Mouse (Mus musculus) lung, postnatal 0 days (tissue): ENCODE measurements around the gene Trmt10a. TPM values are rescaled to one million over a fixed set of nuclear protein-coding genes. Genes with fewer than 3 reads are reported as not detected.

Experiments
- ATAC-seq: fragments of 200-750 bp; cut with Nextera tagmentation; 2 replicates; pipeline ENCODE4 v1.8.0; 2017; ENCODE audit warnings: moderate library complexity
- DNase-seq: peaks from one replicate; pipeline ENCODE4 v3.0.0-alpha.2; 2016; ENCODE audit warnings: low spot score
- H3K27ac ChIP-seq: fragments of 300-500 bp; sonication (generic); 2 replicates; pipeline ENCODE4 v1.5.1; 2014; ENCODE audit warnings: antibody characterized with exemption, mild to moderate bottlenecking, low read length, mixed read lengths
- H3K27me3 ChIP-seq: fragments of 300-500 bp; sonication (generic); replicated peaks from 2 replicates; pipeline ENCODE4 v1.6.1; 2014; ENCODE audit warnings: low read length, mixed read lengths; ENCODE audit not compliant: insufficient read depth
- H3K36me3 ChIP-seq: fragments of 300-500 bp; sonication (generic); 2 replicates; pipeline ENCODE4 v1.6.1; 2014; ENCODE audit warnings: low read length, mixed read lengths; ENCODE audit not compliant: insufficient read depth
- H3K4me1 ChIP-seq: fragments of 300-500 bp; sonication (generic); 2 replicates; pipeline ENCODE4 v1.6.1; 2014; ENCODE audit warnings: antibody characterized with exemption, low read depth, low read length, mixed read lengths; ENCODE audit not compliant: insufficient read depth
- H3K4me2 ChIP-seq: fragments of 300-500 bp; sonication (generic); replicated peaks from 2 replicates; pipeline ENCODE4 v1.6.1; 2014; ENCODE audit warnings: low read depth, mild to moderate bottlenecking, low read length, moderate library complexity, mixed read lengths
- H3K4me3 ChIP-seq: fragments of 300-500 bp; sonication (generic); 2 replicates; pipeline ENCODE4 v1.5.1; 2014; ENCODE audit warnings: low read depth, low read length
- H3K9ac ChIP-seq: fragments of 300-500 bp; sonication (generic); replicated peaks from 2 replicates; pipeline ENCODE4 v1.6.1; 2014; ENCODE audit warnings: low read depth, mild to moderate bottlenecking
- H3K9me3 ChIP-seq: fragments of 300-500 bp; sonication (generic); 2 replicates; pipeline ENCODE4 v1.6.1; 2016; ENCODE audit warnings: low read length, mixed read lengths
- CTCF ChIP-seq: IDR thresholded peaks from 2 replicates; pipeline ENCODE4 v1.5.1; 2016; ENCODE audit warnings: antibody characterized with exemption, mild to moderate bottlenecking
- EP300 ChIP-seq: IDR thresholded peaks from 2 replicates; pipeline ENCODE4 v1.6.1; 2016; ENCODE audit warnings: antibody characterized with exemption, mild to moderate bottlenecking, control low read depth
- WGBS: fragments of 180-500 bp; shearing (Covaris S2); extraction: QIAGEN DNeasy Blood & Tissue Kit; methylation state at CpG from one replicate; pipeline ENCODE4 v1.1.7; 2014; 5-methylcytosine and 5-hydroxymethylcytosine counted together
- polyA plus RNA-seq: library from polyadenylated mRNA; unstranded; fragments of >200 nt; fragmentation: Nextera tagmentation; extraction: Ambion mirVana; gene quantifications from 2 replicates; pipeline ENCODE4 v1.2.1, GENCODE M21; 2015

The Trmt10a gene
- polyA plus RNA-seq, 1 experiment from 2014 or later, result 6.4 TPM

DNA sequence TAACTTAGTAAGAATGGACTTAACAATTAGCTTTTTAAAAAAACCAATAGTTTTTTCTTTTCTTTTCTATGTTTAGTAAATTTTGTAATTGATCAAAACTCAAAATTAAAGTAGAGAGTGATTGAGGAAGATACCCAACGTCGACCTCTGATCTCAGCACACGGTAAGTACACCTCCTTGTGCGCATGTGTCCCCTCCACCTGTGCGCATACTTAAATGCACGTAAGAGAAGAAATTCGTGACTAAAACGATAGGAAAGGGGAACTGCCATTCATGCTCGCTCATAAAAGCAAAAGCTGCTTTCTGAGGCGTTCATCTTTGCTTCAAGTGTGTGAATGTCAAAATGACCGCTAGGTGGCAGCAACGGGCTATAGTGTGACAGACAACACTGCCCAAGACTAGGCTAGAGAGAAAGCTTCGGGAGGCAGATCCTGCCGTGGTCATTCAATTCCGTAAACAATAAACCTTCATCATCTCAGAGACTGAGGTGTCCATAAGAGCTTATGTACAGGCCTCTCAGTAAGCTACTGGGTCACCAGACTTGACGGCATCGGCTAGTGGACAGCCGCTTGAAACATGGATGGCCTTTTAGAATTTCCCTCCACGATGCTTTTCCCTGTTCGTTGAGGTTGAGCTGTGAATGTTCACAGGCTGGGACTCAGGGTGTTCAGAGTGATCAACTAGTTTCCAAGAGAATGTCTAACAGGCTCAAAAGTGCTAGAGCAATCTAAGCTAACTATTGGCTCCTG is 54.9 kb downstream of the Trmt10a start:
- TF ChIP-seq EP300, result no peak
- peak; percentile 95 for TF ChIP-seq CTCF
- WGBS, result 20% methylated on average over 20 of the region's 20 CpGs
- Histone ChIP-seq H3K9me3 (no peaks in the 10 kb centered on the region), H3K4me1 (no peaks in the 10 kb centered on the region), H3K36me3 (no peaks in the 10 kb centered on the region), H3K4me3 (no peak overlapping the region; the same call in 1 of the 2 replicates), H3K27me3 (no peaks in the 10 kb centered on the region), H3K9ac (no peak overlapping the region), H3K27ac (no peak overlapping the region), H3K4me2 (peak overlapping the region; percentile 38)
- ATAC-seq (peak; percentile 83), DNase-seq (peak; percentile 90)

DNA sequence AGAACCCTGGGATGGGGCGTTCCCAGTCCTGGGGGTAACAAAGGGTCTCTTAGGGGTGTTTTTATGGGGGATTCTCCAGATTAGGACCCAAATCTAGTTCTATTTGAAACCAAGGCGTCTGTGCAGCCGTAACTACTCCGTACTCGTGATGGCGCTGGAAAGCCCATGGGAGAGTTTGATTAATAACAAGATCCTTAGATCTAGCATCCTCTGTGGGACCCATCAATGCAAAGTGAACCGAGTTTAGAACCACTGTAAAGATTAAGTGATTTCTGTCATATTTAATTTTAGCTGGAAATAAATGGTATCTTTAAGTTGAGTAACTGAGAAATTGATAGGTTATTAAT is 55.4 kb downstream of the Trmt10a start:
- peak overlapping the region; percentile 38; the same call in 1 of the 2 replicates for H3K4me2 ChIP-seq

DNA sequence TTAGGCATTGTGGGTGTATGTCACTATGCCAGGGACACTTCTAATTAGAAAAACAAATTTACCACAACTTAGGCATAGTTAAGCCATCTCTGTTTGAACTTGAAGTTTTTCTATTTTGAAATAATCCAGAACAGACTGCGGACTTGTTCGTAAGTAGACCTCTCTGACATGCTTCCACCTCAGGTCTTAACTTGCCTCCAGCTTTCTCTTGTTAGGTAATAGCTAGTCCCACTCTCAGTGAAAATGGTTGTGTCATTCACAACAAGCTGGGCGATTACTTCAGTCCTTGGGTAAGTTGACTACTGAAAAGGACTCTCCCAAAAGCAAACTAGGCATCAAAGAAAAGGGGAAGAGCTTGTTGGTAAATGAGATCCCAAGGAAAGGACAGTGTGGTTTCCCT is 65.6 kb downstream of the Trmt10a start:
- no peaks in the 10 kb centered on the region for H3K9me3 ChIP-seq
- 88% methylated on average over 3 of the region's 3 CpGs for WGBS
- no peaks in the 10 kb centered on the region for H3K36me3 ChIP-seq
- H3K4me3 ChIP-seq, result no peak overlapping the region
- no peak overlapping the region for H3K4me2 ChIP-seq
- ATAC-seq (no peak), DNase-seq (no peak)
- H3K9ac ChIP-seq, result no peak overlapping the region
- no peaks in the 10 kb centered on the region for H3K27me3 ChIP-seq
- H3K4me1 ChIP-seq, result no peaks in the 10 kb centered on the region
- no peak overlapping the region for H3K27ac ChIP-seq
- TF ChIP-seq CTCF (no peak), EP300 (no peak)

More for the DNA sequence above, 55.4 kb downstream of the Trmt10a start:
- Histone ChIP-seq H3K27me3 (no peaks in the 10 kb centered on the region), H3K36me3 (no peaks in the 10 kb centered on the region), H3K4me1 (no peaks in the 10 kb centered on the region), H3K9me3 (no peaks in the 10 kb centered on the region), H3K27ac (no peak overlapping the region), H3K4me3 (no peak overlapping the region), H3K9ac (no peak overlapping the region)
- 71% methylated on average over 7 of the region's 7 CpGs for WGBS
- ATAC-seq (no peak), DNase-seq (no peak)
- no peak for TF ChIP-seq CTCF
- TF ChIP-seq EP300, result no peak

Other genes with a start within 250 kb of the Trmt10a start
- 114 and 122 TPM in 2 replicates for gene Lamtor3, start 224.9 kb upstream of the Trmt10a start, polyA plus RNA-seq
- gene Dapp1, start 161.9 kb upstream of the Trmt10a start, polyA plus RNA-seq, result 7.9 and 8.9 TPM in 2 replicates
- 0.14 and 0.20 TPM in 2 replicates for gene 1110002E22Rik, start 78.4 kb upstream of the Trmt10a start, polyA plus RNA-seq
- 0.07 and 0.12 TPM in 2 replicates for gene Gm5105, start 76.1 kb upstream of the Trmt10a start, polyA plus RNA-seq
- gene Mttp, start 1.5 kb downstream of the Trmt10a start, polyA plus RNA-seq, result 5.5 TPM in 2 replicates
- not detected in 2 replicates for gene 4930579F01Rik, start 50.4 kb downstream of the Trmt10a start, polyA plus RNA-seq
- gene Adh7, start 74.3 kb downstream of the Trmt10a start, polyA plus RNA-seq, result 0.62 and 1.1 TPM in 2 replicates
- gene Adh1, start 117.5 kb downstream of the Trmt10a start, polyA plus RNA-seq, result 801 and 895 TPM in 2 replicates
- 0.20 TPM in 1 of 2 replicates, not detected in the other for gene Adh6a, start 169.8 kb downstream of the Trmt10a start, polyA plus RNA-seq
- gene Adh6b, start 198.3 kb downstream of the Trmt10a start, polyA plus RNA-seq, result 0.07 TPM in 1 of 2 replicates, not detected in the other